8 mouse cellular contexts compared by ENCODE assay signal in genomic region chr7:17027588-17028343, GRCm38 (mm10). TPM values are rescaled to one million over a fixed set of nuclear protein-coding genes. Genes with fewer than 3 reads are reported as not detected.
DNase-seq lines count a peak whose midpoint lies in the region; ATAC-seq and TF ChIP-seq lines count a peak whose summit lies in the region.

Gene Ppp5c (minus strand): TSS chr7:17027924.

- H3K4me3 ChIP-seq in forebrain, embryonic 15.5 days = peak within 1 kb of the TSS; percentile 85
- H3K4me3 ChIP-seq in lung, adult 2 months (replicated peaks; ENCODE audit: extremely low read depth, low read depth, low read length) = peak within 1 kb of the TSS; percentile 98

- H3K27me3 ChIP-seq in forebrain, embryonic 15.5 days = no peaks in the 10 kb centered on the region

- peak within 1 kb of the TSS; percentile 72 for H3K4me2 ChIP-seq in forebrain, embryonic 15.5 days (replicated peaks)

- under 1% methylated on average over 57 of the region's 58 CpGs for WGBS in forebrain, embryonic 15.5 days
- 1% methylated on average over 58 of the region's 58 CpGs for WGBS in lung, adult 2 months

- peak; percentile 36; the same call in 1 of the 2 replicates for TF ChIP-seq POLR2A in lung, adult 2 months (IDR thresholded peaks at IDR 0.05; ENCODE audit: borderline replicate concordance, extremely low read depth, low read depth, low read length)

- H3K4me1 ChIP-seq in forebrain, embryonic 15.5 days = peaks cover 28% of the 10 kb centered on the region
- peaks cover 16% of the 10 kb centered on the region for H3K4me1 ChIP-seq in lung, adult 2 months (ENCODE audit: control insufficient read depth, insufficient read depth, low read length)

- H3K9ac ChIP-seq in forebrain, embryonic 15.5 days (replicated peaks) = peak within 1 kb of the TSS; percentile 88

- no peaks in the 10 kb centered on the region for H3K9me3 ChIP-seq in forebrain, embryonic 15.5 days

- H3K36me3 ChIP-seq in forebrain, embryonic 15.5 days = 0 out of 2 replicates have a peak, but pooled peaks cover 5% of the 10 kb centered on the region

- intact Hi-C loops in heart, postnatal 25 days (cut with DNase I) = loop anchor here (1.0 to 2.0 kb wide), 2 partner anchors 26 to 33 kb away; no protein-coding TSS in a partner anchor

- ATAC-seq in forebrain, embryonic 15.5 days (replicated peaks) = peak; percentile 90
- peak; percentile 57 for ATAC-seq in neutrophil, adult 5-6 weeks (ENCODE audit: extremely low read depth, insufficient number of reproducible peaks, low FRiP score, poor library complexity, severe bottlenecking)

- peak within 1 kb of the TSS; percentile 60 for H3K27ac ChIP-seq in forebrain, embryonic 15.5 days (replicated peaks)

- TF ChIP-seq CTCF in lung, adult 2 months (IDR thresholded peaks at IDR 0.05; ENCODE audit: insufficient read depth, low read length) = no peak

- peak; percentile 93 for DNase-seq in ES-CJ7 (ENCODE audit: low read depth, low spot score)
- peak; percentile 87 for DNase-seq in cerebellum, adult 11 months
- DNase-seq in heart, postnatal 25 days (ENCODE audit: low spot score) = peak; percentile 83
- peak; percentile 83 to 90 for DNase-seq in layer of hippocampus, adult 18-20 months (ENCODE audit: low spot score in 2 of 2)
- peak; percentile 89 for DNase-seq in lung, adult 2 months
- DNase-seq in thymus, adult 18-20 months = peak; percentile 67 to 74

RNA-seq across cellular contexts. Expression of gene Ppp5c, which starts in this region (rescaled TPM):
- polyA plus RNA-seq in forebrain, embryonic 15.5 days (2015; fragmentation: Nextera tagmentation; extraction: Ambion mirVana) = 103 and 111 TPM in 2 replicates
- total RNA-seq in heart, postnatal 25 days (2021) = 100 to 1,000 TPM in 1 of 2 experiments, 10 to 100 TPM in 1; 97.5 to 102 TPM
- total RNA-seq in layer of hippocampus, adult 18-20 months (2021) = 100 to 1,000 TPM; 146 to 147 TPM
- polyA plus RNA-seq in lung, adult 2 months (2012; rRNA removed) = 141 and 153 TPM in 2 replicates
- total RNA-seq in neutrophil, adult 5-6 weeks (2017) = 50.3 and 54.0 TPM in 2 replicates

Comparison
In these comparisons a context has a peak if more than half of its experiments do, and no peak if none do; other contexts are left out.
1. Peak in every context shown above with its lines: DNase-seq, ATAC-seq, H3K4me3 ChIP-seq and H3K27ac ChIP-seq.